Mouse (Mus musculus): ENCODE data around the gene Minpp1. TPM values are rescaled to one million over a fixed set of nuclear protein-coding genes. Genes with fewer than 3 reads are reported as not detected.

Minpp1 gene
- polyA plus RNA-seq (2014; fragmentation: Illumina TruSeq; extraction: RNeasy Lipid Tissue Mini Kit (QIAGEN cat#74804); ENCODE audit: low read depth, low replicate concordance), result 23.4 TPM

DNA sequence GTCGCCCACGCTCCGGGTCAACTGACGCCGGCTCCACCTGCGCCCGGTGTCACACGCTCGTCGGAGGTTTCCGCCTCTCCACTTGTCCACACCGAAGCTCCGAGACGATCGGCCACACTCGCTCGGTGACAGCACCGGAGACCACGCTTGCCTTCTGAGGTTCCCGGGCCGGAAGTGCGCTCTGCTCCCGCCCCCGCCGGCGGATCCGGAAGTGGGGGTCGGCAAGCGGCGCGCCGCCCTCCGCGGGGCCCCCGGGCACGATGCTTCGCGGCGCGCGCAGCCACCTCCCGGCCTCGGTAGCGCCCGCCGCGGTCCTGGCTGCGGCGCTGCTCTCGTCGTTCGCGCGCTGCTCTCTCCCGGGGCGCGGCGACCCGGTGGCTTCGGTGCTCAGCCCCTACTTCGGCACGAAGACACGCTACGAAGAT lies at the start of gene Minpp1:
Minpp1 (plus strand) TSS at position 89 of the 425 bp plus-strand sequence.

GRCm38 (mm10) chr19:32466478-32466877 lies 19.1 kb upstream of the Minpp1 start, which contains the start of gene Rpl9-ps6:
Rpl9-ps6 (minus strand) TSS chr19:32466578.

Other genes starting within 250 kb of the Minpp1 start
- gene Sgms1, start 96.1 kb upstream of the Minpp1 start, polyA plus RNA-seq (2014; fragmentation: Illumina TruSeq; extraction: RNeasy Lipid Tissue Mini Kit (QIAGEN cat#74804); ENCODE audit: low read depth, low replicate concordance), result 55.2 TPM
- gene Rpl9-ps6, start 19.2 kb upstream of the Minpp1 start, polyA plus RNA-seq (2014; fragmentation: Illumina TruSeq; extraction: RNeasy Lipid Tissue Mini Kit (QIAGEN cat#74804); ENCODE audit: low read depth, low replicate concordance), result 39.8 TPM
- gene Papss2, start 110.0 kb downstream of the Minpp1 start, polyA plus RNA-seq (2014; fragmentation: Illumina TruSeq; extraction: RNeasy Lipid Tissue Mini Kit (QIAGEN cat#74804); ENCODE audit: low read depth, low replicate concordance), result 22.5 TPM

All from adipose tissue, adult 10 weeks (tissue).